ENCODE assay signal across 8 mouse cellular contexts in genomic region chr12:55446366-55446745, GRCm38 (mm10). TPM values are rescaled to one million over a fixed set of nuclear protein-coding genes. Genes with fewer than 3 reads are reported as not detected.
DNase-seq lines count a peak whose midpoint lies in the region; ATAC-seq and TF ChIP-seq lines count a peak whose summit lies in the region.

No protein-coding gene starts in this region.

- H3K4me3 ChIP-seq in kidney, postnatal 0 days (replicated peaks; ENCODE audit: low read depth, low read length), result no peak overlapping the region
- H3K4me3 ChIP-seq in embryonic facial prominence, embryonic 12.5 days, result no peak overlapping the region
- H3K4me3 ChIP-seq in hindbrain, embryonic 15.5 days, result no peak overlapping the region
- H3K4me3 ChIP-seq in midbrain, embryonic 15.5 days, result no peak overlapping the region

- no peaks in the 10 kb centered on the region for H3K36me3 ChIP-seq in kidney, postnatal 0 days (ENCODE audit: insufficient read depth, low read length)
- H3K36me3 ChIP-seq in embryonic facial prominence, embryonic 12.5 days, result no peaks in the 10 kb centered on the region
- no peaks in the 10 kb centered on the region for H3K36me3 ChIP-seq in hindbrain, embryonic 15.5 days
- no peaks in the 10 kb centered on the region for H3K36me3 ChIP-seq in midbrain, embryonic 15.5 days (replicated peaks)

- 0 out of 2 replicates have a peak overlapping the region, but pooled peaks have one; percentile 32 for H3K9ac ChIP-seq in kidney, postnatal 0 days (ENCODE audit: low read depth, low read length)
- 0 out of 2 replicates have a peak overlapping the region, but pooled peaks have one; percentile 0 for H3K9ac ChIP-seq in embryonic facial prominence, embryonic 12.5 days
- H3K9ac ChIP-seq in hindbrain, embryonic 15.5 days, result no peak overlapping the region
- no peak overlapping the region for H3K9ac ChIP-seq in midbrain, embryonic 15.5 days

- no peak for TF ChIP-seq CTCF in kidney, postnatal 0 days (IDR thresholded peaks at IDR 0.05; ENCODE audit: low read depth)

- peaks cover 28% of the 10 kb centered on the region for H3K4me1 ChIP-seq in kidney, postnatal 0 days (replicated peaks; ENCODE audit: insufficient read depth, low read length)
- H3K4me1 ChIP-seq in embryonic facial prominence, embryonic 12.5 days, result peaks cover 39% of the 10 kb centered on the region
- peaks cover 26% of the 10 kb centered on the region for H3K4me1 ChIP-seq in hindbrain, embryonic 15.5 days (replicated peaks)
- H3K4me1 ChIP-seq in midbrain, embryonic 15.5 days, result peaks cover 14% of the 10 kb centered on the region

- no peak for ATAC-seq in kidney, postnatal 0 days (replicated peaks; ENCODE audit: low FRiP score, low read depth)
- ATAC-seq in embryonic facial prominence, embryonic 12.5 days (ENCODE audit: insufficient number of reproducible peaks, insufficient read depth, low FRiP score, low TSS enrichment), result no peak
- ATAC-seq in hindbrain, embryonic 15.5 days (ENCODE audit: low FRiP score, low read depth), result no peak
- peak; percentile 1; the same call in 1 of the 2 replicates for ATAC-seq in midbrain, embryonic 15.5 days (replicated peaks)

- 86% methylated on average over 4 of the region's 4 CpGs for WGBS in kidney, postnatal 0 days
- 81% methylated on average over 4 of the region's 4 CpGs for WGBS in embryonic facial prominence, embryonic 12.5 days
- 79% methylated on average over 4 of the region's 4 CpGs for WGBS in hindbrain, embryonic 15.5 days
- WGBS in midbrain, embryonic 15.5 days, result 81% methylated on average over 4 of the region's 4 CpGs

- DNase-seq in kidney, postnatal 0 days (ENCODE audit: low spot score), result no peak
- no peak for DNase-seq in kidney, postnatal 36 days
- DNase-seq in right cerebral cortex, adult 2 months (ENCODE audit: low spot score in 2 of 2), result no peak
- DNase-seq in layer of hippocampus, postnatal 14 days (ENCODE audit: low spot score in 2 of 2), result no peak
- no peak for DNase-seq in B cell, adult 2 months

- H3K27me3 ChIP-seq in kidney, postnatal 0 days (ENCODE audit: insufficient read depth, low read length), result no peaks in the 10 kb centered on the region
- H3K27me3 ChIP-seq in embryonic facial prominence, embryonic 12.5 days, result no peaks in the 10 kb centered on the region
- H3K27me3 ChIP-seq in hindbrain, embryonic 15.5 days, result no peaks in the 10 kb centered on the region
- H3K27me3 ChIP-seq in midbrain, embryonic 15.5 days (replicated peaks), result no peaks in the 10 kb centered on the region

- peak overlapping the region; percentile 89 for H3K27ac ChIP-seq in kidney, postnatal 0 days
- peak overlapping the region; percentile 86 for H3K27ac ChIP-seq in embryonic facial prominence, embryonic 12.5 days
- peak overlapping the region; percentile 83 for H3K27ac ChIP-seq in hindbrain, embryonic 15.5 days (replicated peaks)
- peak overlapping the region; percentile 78 for H3K27ac ChIP-seq in midbrain, embryonic 15.5 days

- no peak overlapping the region for H3K4me2 ChIP-seq in kidney, postnatal 0 days (ENCODE audit: low read length)
- no peak overlapping the region for H3K4me2 ChIP-seq in embryonic facial prominence, embryonic 12.5 days (replicated peaks)
- no peak overlapping the region for H3K4me2 ChIP-seq in hindbrain, embryonic 15.5 days
- no peak overlapping the region for H3K4me2 ChIP-seq in midbrain, embryonic 15.5 days

- H3K9me3 ChIP-seq in kidney, postnatal 0 days (replicated peaks; ENCODE audit: low read length), result no peaks in the 10 kb centered on the region
- H3K9me3 ChIP-seq in embryonic facial prominence, embryonic 12.5 days, result no peaks in the 10 kb centered on the region
- no peaks in the 10 kb centered on the region for H3K9me3 ChIP-seq in hindbrain, embryonic 15.5 days
- H3K9me3 ChIP-seq in midbrain, embryonic 15.5 days, result no peaks in the 10 kb centered on the region

RNA-seq across cellular contexts. Expression of gene Nfkbia, which starts 46.1 kb away (rescaled TPM):
- 73.1 and 82.7 TPM in 2 replicates for polyA plus RNA-seq in kidney, postnatal 0 days (2015; fragmentation: Nextera tagmentation; extraction: Ambion mirVana)
- polyA plus RNA-seq in embryonic facial prominence, embryonic 12.5 days (2016; fragmentation: Nextera tagmentation; extraction: Ambion mirVana), result 76.8 and 78.3 TPM in 2 replicates
- polyA plus RNA-seq in hindbrain, embryonic 15.5 days (2015; fragmentation: Nextera tagmentation; extraction: Ambion mirVana), result 61.6 and 62.6 TPM in 2 replicates
- 60.0 and 63.8 TPM in 2 replicates for polyA plus RNA-seq in midbrain, embryonic 15.5 days (2015; fragmentation: Nextera tagmentation; extraction: Ambion mirVana)
- 10 to 100 TPM; 35.2 to 43.8 TPM for total RNA-seq in layer of hippocampus, postnatal 14 days (2021)

Comparison
In these comparisons a context has a peak if more than half of its experiments do, and no peak if none do; other contexts are left out.
1. H3K9ac ChIP-seq: peak in kidney, postnatal 0 days (single experiment) and embryonic facial prominence, embryonic 12.5 days (single experiment); none in hindbrain, embryonic 15.5 days (single experiment) and midbrain, embryonic 15.5 days (single experiment).
2. Peak in every context shown above with its lines, with median percentiles within 50 percentile points of each other: H3K27ac ChIP-seq.